In the genomic region with DNA sequence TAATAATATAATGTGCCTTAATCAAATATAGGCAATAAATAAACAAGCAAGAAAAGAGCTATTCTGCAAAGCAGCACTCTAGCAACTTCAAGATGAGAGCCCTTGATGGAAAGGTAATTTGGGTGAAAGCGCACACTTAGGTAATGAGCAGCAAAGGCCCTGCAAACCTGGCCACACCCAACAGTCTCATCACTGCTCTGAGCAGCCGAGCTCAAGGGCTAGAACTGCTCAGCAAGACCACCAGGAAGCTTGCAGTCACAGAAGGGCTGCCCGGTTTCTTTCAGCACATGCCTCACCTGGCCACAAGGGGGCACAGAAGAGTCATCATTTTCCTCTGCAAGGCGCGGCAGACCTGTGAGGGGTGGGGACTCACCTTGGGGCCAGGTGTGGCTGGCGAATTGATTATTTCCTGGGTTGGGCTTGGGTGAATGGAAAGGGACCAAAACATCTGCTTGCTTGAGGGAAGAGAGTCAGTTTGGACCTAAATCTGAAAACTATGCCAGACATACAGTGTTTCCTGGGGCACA, we compare ENCODE assay signal across 9 mouse cellular contexts.
DNase-seq lines count a peak whose midpoint lies in the region; ATAC-seq and TF ChIP-seq lines count a peak whose summit lies in the region.
"Had no signal": no experiment of that assay in that cellular context is flagged by ENCODE, and none has a peak within 500 bp of the region (broad histone marks: within the 10 kb centered on the region; RNA-seq: fewer than 3 reads in every experiment).

No protein-coding gene starts in this region.

- H3K9ac ChIP-seq in embryonic facial prominence, embryonic 11.5 days (replicated peaks; ENCODE audit: low read length): no peak overlapping the region
- H3K9ac ChIP-seq: heart, embryonic 15.5 days had no signal

- H3K36me3 ChIP-seq in testis, adult 2 months (ENCODE audit: control insufficient read depth, insufficient read depth, low read length): no peaks in the 10 kb centered on the region
- H3K36me3 ChIP-seq in embryonic facial prominence, embryonic 11.5 days (replicated peaks; ENCODE audit: control insufficient read depth, insufficient read depth, low read depth, low read length): no peaks in the 10 kb centered on the region
- H3K36me3 ChIP-seq: heart, embryonic 15.5 days had no signal

- no peak for TF ChIP-seq POLR2A in testis, adult 2 months (IDR thresholded peaks at IDR 0.05; ENCODE audit: control insufficient read depth, low read depth, low read length)

- no peaks in the 10 kb centered on the region; the same call in none of the 2 replicates for H3K4me1 ChIP-seq in testis, adult 2 months (ENCODE audit: control insufficient read depth, insufficient read depth, low read length)
- H3K4me1 ChIP-seq in embryonic facial prominence, embryonic 11.5 days (ENCODE audit: control insufficient read depth, insufficient read depth, low read length): no peaks in the 10 kb centered on the region
- H3K4me1 ChIP-seq: heart, embryonic 15.5 days had no signal

- H3K27ac ChIP-seq in testis, adult 2 months (ENCODE audit: control insufficient read depth, insufficient read depth, low read depth, low read length): no peak overlapping the region
- no peak overlapping the region for H3K27ac ChIP-seq in embryonic facial prominence, embryonic 11.5 days (replicated peaks; ENCODE audit: low read depth, low read length)
- H3K27ac ChIP-seq: heart, embryonic 15.5 days had no signal

- H3K4me3 ChIP-seq in testis, adult 2 months (ENCODE audit: control insufficient read depth, low read depth, low read length): no peak overlapping the region
- H3K4me3 ChIP-seq in embryonic facial prominence, embryonic 11.5 days (ENCODE audit: low read depth, low read length): no peak overlapping the region
- H3K4me3 ChIP-seq: heart, embryonic 15.5 days had no signal

- no peak for ATAC-seq in embryonic facial prominence, embryonic 11.5 days (replicated peaks; ENCODE audit: insufficient number of reproducible peaks, low FRiP score, low TSS enrichment, low read depth)

- TF ChIP-seq CTCF in testis, adult 2 months (IDR thresholded peaks at IDR 0.05; ENCODE audit: control insufficient read depth, insufficient read depth, insufficient replicate concordance, low read depth, low read length): peak; percentile 81

- DNase-seq in gastrocnemius, adult 18-20 months (ENCODE audit: low spot score): peak; percentile 5
- no peak for DNase-seq in gastrocnemius, postnatal 10 days
- DNase-seq in testis, postnatal 10 days (ENCODE audit: low spot score): no peak
- DNase-seq in embryonic facial prominence, embryonic 11.5 days (ENCODE audit: low spot score): peak; percentile 49
- DNase-seq in lung, postnatal 14 days: peak; percentile 6
- no peak for DNase-seq in spleen, postnatal 36 days (ENCODE audit: low spot score in 2 of 2)
- no peak for DNase-seq in retina, postnatal 1 day

- 12% methylated on average over 6 of the region's 6 CpGs for WGBS in embryonic facial prominence, embryonic 11.5 days

- H3K4me2 ChIP-seq in embryonic facial prominence, embryonic 11.5 days (ENCODE audit: low read depth, low read length): no peak overlapping the region
- H3K4me2 ChIP-seq: heart, embryonic 15.5 days had no signal

- H3K27me3 ChIP-seq in testis, adult 2 months (ENCODE audit: control insufficient read depth, insufficient read depth, low read length): no peaks in the 10 kb centered on the region
- H3K27me3 ChIP-seq in embryonic facial prominence, embryonic 11.5 days (ENCODE audit: control insufficient read depth, insufficient read depth, low read length): no peaks in the 10 kb centered on the region

- H3K9me3 ChIP-seq in embryonic facial prominence, embryonic 11.5 days (replicated peaks; ENCODE audit: control insufficient read depth, low read length): no peaks in the 10 kb centered on the region
- H3K9me3 ChIP-seq: heart, embryonic 15.5 days had no signal

Comparison
In these comparisons a context has a peak if more than half of its experiments do, and no peak if none do; other contexts are left out.
1. DNase-seq: peak in gastrocnemius, adult 18-20 months (single experiment), embryonic facial prominence, embryonic 11.5 days (single experiment) and lung, postnatal 14 days (single experiment); none in gastrocnemius, postnatal 10 days (single experiment), testis, postnatal 10 days (single experiment), spleen, postnatal 36 days (0 of 2) and retina, postnatal 1 day (single experiment).